Mouse (Mus musculus): Measurements from ENCODE around the gene Tbc1d8. TPM values are rescaled to one million over a fixed set of nuclear protein-coding genes. Genes with fewer than 3 reads are reported as not detected.

Gene Tbc1d8
- total and polyA plus RNA-seq, 3 experiments: 1.5 to 2.4 TPM; not detected in 1

GRCm38 (mm10) chr1:39474516-39474915 lies 4.0 kb downstream of the Tbc1d8 start:
- H3K4me1 ChIP-seq (ENCODE audit: control insufficient read depth in 1 of 2, insufficient read depth in 2 of 2, low read length in 2 of 2): peaks cover 3 to 5% of the 10 kb centered on the region in 2 experiments; a peak in 2 of 4 replicates

DNA sequence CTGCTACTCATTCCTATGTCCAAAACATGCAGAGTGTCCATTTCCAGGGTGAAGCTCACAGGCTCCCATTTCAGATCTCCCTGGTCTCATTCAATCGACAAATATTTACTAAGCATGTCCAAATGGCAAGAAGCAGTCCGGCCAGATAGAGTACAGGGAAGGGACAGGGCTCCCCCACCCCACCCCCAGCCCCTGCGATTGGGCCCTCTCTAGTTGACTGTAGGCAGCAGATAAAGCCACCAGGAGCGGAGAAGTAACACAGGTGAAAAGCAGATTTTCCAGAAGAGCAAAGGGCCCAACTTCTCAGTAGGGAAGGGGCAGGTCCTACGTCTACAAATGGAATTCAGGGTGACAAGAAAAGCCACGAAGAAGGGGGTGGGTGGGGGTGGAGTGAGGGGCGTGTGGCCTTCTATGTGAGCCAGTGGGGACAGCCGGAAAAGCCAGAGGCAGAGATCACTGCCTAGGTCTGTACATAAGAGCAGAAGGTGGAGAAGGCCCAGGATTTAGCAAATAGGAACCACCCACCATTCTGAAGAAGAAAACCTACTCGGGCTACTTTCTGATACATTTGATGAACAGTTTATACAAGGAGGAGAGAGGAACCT lies 7.2 kb downstream of the Tbc1d8 start:
- Histone ChIP-seq H3K79me2 (ENCODE audit: control insufficient read depth, insufficient read depth, low read length, poor library complexity) (no peaks in the 10 kb centered on the region), H3K27ac (ENCODE audit: control insufficient read depth, low read depth, low read length) (no peak overlapping the region), H3K9me3 (replicated peaks; ENCODE audit: insufficient read depth, low read length) (no peaks in the 10 kb centered on the region), H3K36me3 (ENCODE audit: control insufficient read depth in 1 of 2, insufficient read depth in 2 of 2, low read length in 2 of 2) (no peaks in the 10 kb centered on the region; a peak in 1 of 4 replicates), H3K4me3 (ENCODE audit: control insufficient read depth in 1 of 2, insufficient read depth in 1 of 2, low read depth in 2 of 2, low read length in 2 of 2) (no peak overlapping the region), H3K27me3 (ENCODE audit: control insufficient read depth in 1 of 2, insufficient read depth in 2 of 2, low read length in 2 of 2) (no peaks in the 10 kb centered on the region), H3K9ac (ENCODE audit: control insufficient read depth, low read depth, low read length, poor library complexity, severe bottlenecking) (no peak overlapping the region), H3K4me1 (ENCODE audit: control insufficient read depth in 1 of 2, insufficient read depth in 2 of 2, low read length in 2 of 2) (no peaks in the 10 kb centered on the region)
- no peak for DNase-seq (ENCODE audit: low read depth, low spot score)
- TF ChIP-seq POLR2A (IDR thresholded peaks at IDR 0.05; ENCODE audit: control insufficient read depth in 1 of 2, insufficient read depth in 1 of 2, low read depth in 1 of 2, low read length in 2 of 2, poor library complexity in 1 of 2): no peak
- TF ChIP-seq SMC3 (IDR thresholded peaks at IDR 0.05; ENCODE audit: low read depth, low read length): no peak
- no peak for TF ChIP-seq SIN3A (IDR thresholded peaks at IDR 0.05; ENCODE audit: low read length)
- no peak for TF ChIP-seq BHLHE40 (IDR thresholded peaks at IDR 0.05; ENCODE audit: borderline replicate concordance, low read depth, low read length)

More at GRCm38 (mm10) chr1:39474516-39474915, 4.0 kb downstream of the Tbc1d8 start:
- H3K9me3 ChIP-seq (replicated peaks; ENCODE audit: insufficient read depth, low read length): no peaks in the 10 kb centered on the region
- H3K27me3 ChIP-seq (ENCODE audit: control insufficient read depth in 1 of 2, insufficient read depth in 2 of 2, low read length in 2 of 2): no peaks in the 10 kb centered on the region
- H3K4me3 ChIP-seq (ENCODE audit: control insufficient read depth in 1 of 2, insufficient read depth in 1 of 2, low read depth in 2 of 2, low read length in 2 of 2): no peak overlapping the region
- H3K9ac ChIP-seq (ENCODE audit: control insufficient read depth, low read depth, low read length, poor library complexity, severe bottlenecking): no peak overlapping the region
- no peaks in the 10 kb centered on the region; the same call in 1 of the 2 replicates for H3K79me2 ChIP-seq (ENCODE audit: control insufficient read depth, insufficient read depth, low read length, poor library complexity)
- no peak for TF ChIP-seq ELF1 (IDR thresholded peaks at IDR 0.05; ENCODE audit: low read depth, low read length)
- no peak for TF ChIP-seq MAZ (IDR thresholded peaks at IDR 0.05; ENCODE audit: low read depth, low read length)
- no peak for TF ChIP-seq MXI1 (IDR thresholded peaks at IDR 0.05; ENCODE audit: low read depth, low read length)
- no peak for TF ChIP-seq KAT2A (conservative IDR thresholded peaks at IDR 0.05; ENCODE audit: low read depth, low read length)
- TF ChIP-seq MAFK (IDR thresholded peaks at IDR 0.05; ENCODE audit: borderline replicate concordance, low read depth, low read length): no peak
- no peaks in the 10 kb centered on the region; a peak in 2 of 4 replicates for H3K36me3 ChIP-seq (ENCODE audit: control insufficient read depth in 1 of 2, insufficient read depth in 2 of 2, low read length in 2 of 2)
- H3K27ac ChIP-seq (ENCODE audit: control insufficient read depth, low read depth, low read length): no peak overlapping the region
- no peak for DNase-seq (ENCODE audit: low read depth, low spot score)

DNA sequence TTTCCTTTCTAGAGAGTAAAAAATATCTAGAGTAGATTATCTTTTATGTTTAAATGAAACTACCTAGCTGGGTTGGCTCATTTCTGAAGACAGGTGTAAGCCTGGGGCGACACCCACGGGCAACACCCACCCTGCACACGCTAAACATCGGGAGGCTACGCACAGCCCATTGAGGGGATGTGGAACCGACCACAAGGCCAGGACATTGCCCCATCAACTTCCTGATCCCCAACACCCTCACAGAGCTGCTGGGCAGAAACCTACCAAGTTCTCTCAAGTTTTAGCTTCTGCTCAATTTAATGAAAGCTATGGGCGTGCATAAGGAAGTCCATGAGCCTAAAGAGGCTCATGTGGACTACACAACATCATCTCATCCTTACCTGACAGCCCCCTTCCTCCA lies 9.6 kb downstream of the Tbc1d8 start:
- H3K9me3 ChIP-seq (replicated peaks; ENCODE audit: insufficient read depth, low read length): no peaks in the 10 kb centered on the region
- no peak for DNase-seq (ENCODE audit: low read depth, low spot score)
- H3K27me3 ChIP-seq (ENCODE audit: control insufficient read depth in 1 of 2, insufficient read depth in 2 of 2, low read length in 2 of 2): no peaks in the 10 kb centered on the region

More for the DNA sequence above, 9.6 kb downstream of the Tbc1d8 start:
- H3K79me2 ChIP-seq (ENCODE audit: control insufficient read depth, insufficient read depth, low read length, poor library complexity): no peaks in the 10 kb centered on the region
- no peak for TF ChIP-seq NELFE (IDR thresholded peaks at IDR 0.05; ENCODE audit: low read depth, low read length)
- no peak for TF ChIP-seq TAL1 (IDR thresholded peaks at IDR 0.05; ENCODE audit: low read length)
- no peak for TF ChIP-seq SIN3A (IDR thresholded peaks at IDR 0.05; ENCODE audit: low read length)
- TF ChIP-seq HCFC1 (IDR thresholded peaks at IDR 0.05; ENCODE audit: low read depth, low read length): no peak
- TF ChIP-seq UBTF (IDR thresholded peaks at IDR 0.05; ENCODE audit: borderline replicate concordance, insufficient read depth, low read depth, low read length): no peak
- no peak for TF ChIP-seq POLR2AphosphoS5 (IDR thresholded peaks at IDR 0.05; ENCODE audit: borderline replicate concordance, low read depth, low read length)
- TF ChIP-seq ZMIZ1 (IDR thresholded peaks at IDR 0.05; ENCODE audit: low read depth, low read length): no peak
- no peak for TF ChIP-seq GATA1 (IDR thresholded peaks at IDR 0.05; ENCODE audit: low read depth, low read length)
- no peak for TF ChIP-seq MAZ (IDR thresholded peaks at IDR 0.05; ENCODE audit: low read depth, low read length)
- TF ChIP-seq KAT2A (conservative IDR thresholded peaks at IDR 0.05; ENCODE audit: low read depth, low read length): no peak
- TF ChIP-seq GABPA (IDR thresholded peaks at IDR 0.05; ENCODE audit: low read depth, low read length): no peak
- TF ChIP-seq ZNF384 (IDR thresholded peaks at IDR 0.05; ENCODE audit: low read depth, low read length): no peak
- TF ChIP-seq MYC (IDR thresholded peaks at IDR 0.05; ENCODE audit: low read depth, low read length): no peak
- TF ChIP-seq MAX (IDR thresholded peaks at IDR 0.05; ENCODE audit: low read length): no peak
- TF ChIP-seq TBP (IDR thresholded peaks at IDR 0.05; ENCODE audit: low read depth, low read length): no peak
- TF ChIP-seq MEF2A (IDR thresholded peaks at IDR 0.05; ENCODE audit: extremely low read depth, insufficient replicate concordance, low read depth, low read length, poor library complexity, severe bottlenecking): no peak
- no peak for TF ChIP-seq NRF1 (IDR thresholded peaks at IDR 0.05; ENCODE audit: insufficient read depth, low read depth, low read length, poor library complexity, severe bottlenecking)
- TF ChIP-seq MYB (IDR thresholded peaks at IDR 0.05; ENCODE audit: low read depth, low read length): no peak
- H3K4me3 ChIP-seq (ENCODE audit: control insufficient read depth in 1 of 2, insufficient read depth in 1 of 2, low read depth in 2 of 2, low read length in 2 of 2): no peak overlapping the region
- no peaks in the 10 kb centered on the region for H3K36me3 ChIP-seq (ENCODE audit: control insufficient read depth in 1 of 2, insufficient read depth in 2 of 2, low read length in 2 of 2)
- H3K27ac ChIP-seq (ENCODE audit: control insufficient read depth, low read depth, low read length): no peak overlapping the region
- no peaks in the 10 kb centered on the region for H3K4me1 ChIP-seq (ENCODE audit: control insufficient read depth in 1 of 2, insufficient read depth in 2 of 2, low read length in 2 of 2)
- no peak overlapping the region for H3K9ac ChIP-seq (ENCODE audit: control insufficient read depth, low read depth, low read length, poor library complexity, severe bottlenecking)
